Mouse (Mus musculus) C2C12 (cell line): ENCODE measurements at regions not wholly inside any gene's neighbourhood (a gene's known extent, or its start where the extent isn't known, plus 50 kb on each side); places are given as distances from the start of the nearest gene placed in this dataset.

ENCODE experiments used
- H3K27me3 ChIP-seq: one replicate; pipeline ENCODE4 v1.6.1; 2011; ENCODE audit not compliant: control insufficient read depth, insufficient read depth, insufficient read length
- H3K36me3 ChIP-seq: one replicate; pipeline ENCODE4 v1.6.1; 2011; ENCODE audit not compliant: control insufficient read depth, insufficient read depth
- H3K4me3 ChIP-seq: one replicate; pipeline ENCODE4 v1.5.1; 2011; ENCODE audit warnings: mild to moderate bottlenecking, control low read depth; ENCODE audit not compliant: poor library complexity, insufficient read depth, severe bottlenecking
- H3K79me2 ChIP-seq: one replicate; pipeline ENCODE4 v1.6.1; 2011; ENCODE audit not compliant: control insufficient read depth, insufficient read depth
- H3K79me3 ChIP-seq: one replicate; pipeline ENCODE4 v1.6.1; 2011; ENCODE audit warnings: low read depth, control low read depth
- H3ac ChIP-seq: one replicate; pipeline ENCODE3; 2011; ENCODE audit warnings: low read depth; ENCODE audit not compliant: control insufficient read depth, insufficient read length
- CEBPB ChIP-seq: IDR thresholded peaks from one replicate; pipeline ENCODE4 v1.6.1; 2011; ENCODE audit warnings: low read depth, mild to moderate bottlenecking, control low read depth, moderate library complexity
- CTCF ChIP-seq: IDR thresholded peaks from one replicate; pipeline ENCODE4 v1.5.1; 2011; ENCODE audit not compliant: control insufficient read depth, insufficient read depth, insufficient read length
- FOSL1 ChIP-seq: IDR thresholded peaks from one replicate; pipeline ENCODE4 v1.8.0; 2011; ENCODE audit warnings: mild to moderate bottlenecking, low read length; ENCODE audit not compliant: poor library complexity, insufficient read depth, severe bottlenecking
- MAX ChIP-seq: IDR thresholded peaks from one replicate; pipeline ENCODE4 v1.6.1; 2011; ENCODE audit warnings: mild to moderate bottlenecking, control low read depth
- MYOD1 ChIP-seq: IDR thresholded peaks from one replicate; pipeline ENCODE4 v1.6.1; 2011; ENCODE audit warnings: low read depth; ENCODE audit not compliant: control insufficient read depth, insufficient read length
- MYOG ChIP-seq: IDR thresholded peaks from one replicate; pipeline ENCODE4 v1.6.1; 2011; ENCODE audit not compliant: control insufficient read depth, insufficient read length; ENCODE audit errors: extremely low read depth
- USF1 ChIP-seq: IDR thresholded peaks from one replicate; pipeline ENCODE4 v1.6.1; 2011; ENCODE audit warnings: low read depth, mild to moderate bottlenecking, control low read depth, moderate library complexity

GRCm38 (mm10) chr13:71271727-71272418 is 430.3 kb upstream of the Adamts16 start:
- no peak overlapping the region for H3K4me3 ChIP-seq
- TF ChIP-seq MYOG (no peak), CEBPB (no peak), CTCF (no peak), MYOD1 (no peak), USF1 (no peak), MAX (no peak), FOSL1 (no peak)
- no peaks in the 10 kb centered on the region for H3K36me3 ChIP-seq
- no peak overlapping the region for H3ac ChIP-seq
- no peaks in the 10 kb centered on the region for H3K79me3 ChIP-seq
- H3K27me3 ChIP-seq = no peaks in the 10 kb centered on the region
- no peaks in the 10 kb centered on the region for H3K79me2 ChIP-seq

DNA sequence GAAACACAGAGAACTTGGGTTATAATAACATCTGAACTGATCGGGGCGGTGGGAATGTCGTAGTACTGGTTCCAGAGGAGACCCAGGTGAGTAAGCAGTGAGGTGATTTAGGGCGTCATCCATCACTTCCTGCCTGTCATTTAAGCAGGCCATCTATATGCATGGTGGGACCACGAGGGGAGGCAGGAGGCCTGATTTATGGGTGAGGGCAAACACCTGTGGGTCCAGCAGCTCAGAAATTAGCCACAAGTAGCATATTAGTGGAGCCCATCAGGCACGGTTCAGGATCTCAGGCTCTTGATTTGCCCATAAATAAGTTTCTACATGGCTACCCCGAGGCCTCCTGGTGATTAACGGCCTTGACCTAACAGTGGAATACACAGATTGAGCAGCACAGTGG is 428.8 kb upstream of the Adamts16 start:
- no peak overlapping the region for H3ac ChIP-seq
- no peaks in the 10 kb centered on the region for H3K27me3 ChIP-seq
- no peaks in the 10 kb centered on the region for H3K36me3 ChIP-seq
- H3K79me2 ChIP-seq = no peaks in the 10 kb centered on the region
- no peak for TF ChIP-seq CEBPB
- no peak for TF ChIP-seq MYOD1
- TF ChIP-seq MAX = no peak
- no peak for TF ChIP-seq FOSL1
- TF ChIP-seq CTCF = no peak
- TF ChIP-seq MYOG = no peak
- TF ChIP-seq USF1 = no peak
- H3K4me3 ChIP-seq = no peak overlapping the region
- H3K79me3 ChIP-seq = no peaks in the 10 kb centered on the region

DNA sequence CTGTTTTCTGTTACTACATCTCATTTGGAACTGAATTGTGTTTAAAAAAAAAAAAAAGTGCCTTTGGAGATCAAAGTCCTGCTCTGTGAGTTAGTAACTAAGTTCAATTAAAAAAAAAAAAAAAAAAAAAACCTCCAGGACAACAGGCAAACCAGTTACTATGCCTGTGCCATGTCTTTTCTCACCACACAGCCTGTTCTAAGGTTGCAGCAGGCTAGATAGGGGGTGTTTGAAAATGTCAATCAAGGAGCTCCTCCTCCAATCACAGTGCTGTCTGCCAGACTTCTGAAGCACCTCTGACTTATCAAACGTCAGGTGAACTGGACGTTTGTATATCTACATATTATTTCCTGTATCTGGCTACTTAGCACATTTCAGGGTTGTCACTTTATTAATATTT is 427.9 kb upstream of the Adamts16 start:
- H3ac ChIP-seq = no peak overlapping the region
- H3K4me3 ChIP-seq = no peak overlapping the region
- no peaks in the 10 kb centered on the region for H3K27me3 ChIP-seq
- no peaks in the 10 kb centered on the region for H3K79me3 ChIP-seq
- no peaks in the 10 kb centered on the region for H3K36me3 ChIP-seq
- TF ChIP-seq MAX = no peak
- TF ChIP-seq CTCF = no peak
- TF ChIP-seq MYOG = no peak
- TF ChIP-seq USF1 = no peak
- no peak for TF ChIP-seq CEBPB
- no peaks in the 10 kb centered on the region for H3K79me2 ChIP-seq

- Histone ChIP-seq H3K4me3 (no peak overlapping the region), H3K27me3 (no peaks in the 10 kb centered on the region), H3K79me3 (no peaks in the 10 kb centered on the region), H3K36me3 (no peaks in the 10 kb centered on the region), H3ac (no peak overlapping the region), H3K79me2 (no peaks in the 10 kb centered on the region)
- TF ChIP-seq MAX (no peak), CEBPB (no peak), MYOG (no peak), MYOD1 (no peak), CTCF (no peak), USF1 (no peak), FOSL1 (no peak)
Observed at GRCm38 (mm10) chr13:71263315-71263878, 421.8 kb upstream of the Adamts16 start.

- no peaks in the 10 kb centered on the region for H3K36me3 ChIP-seq
- TF ChIP-seq MYOD1 (no peak), CEBPB (no peak), CTCF (no peak), FOSL1 (no peak), USF1 (no peak), MAX (no peak), MYOG (no peak)
- no peaks in the 10 kb centered on the region for H3K27me3 ChIP-seq
- H3K79me3 ChIP-seq = no peaks in the 10 kb centered on the region
- H3ac ChIP-seq = no peak overlapping the region
- H3K4me3 ChIP-seq = no peak overlapping the region
- H3K79me2 ChIP-seq = no peaks in the 10 kb centered on the region
Observed at GRCm38 (mm10) chr13:71262575-71263295, 421.1 kb upstream of the Adamts16 start.

DNA sequence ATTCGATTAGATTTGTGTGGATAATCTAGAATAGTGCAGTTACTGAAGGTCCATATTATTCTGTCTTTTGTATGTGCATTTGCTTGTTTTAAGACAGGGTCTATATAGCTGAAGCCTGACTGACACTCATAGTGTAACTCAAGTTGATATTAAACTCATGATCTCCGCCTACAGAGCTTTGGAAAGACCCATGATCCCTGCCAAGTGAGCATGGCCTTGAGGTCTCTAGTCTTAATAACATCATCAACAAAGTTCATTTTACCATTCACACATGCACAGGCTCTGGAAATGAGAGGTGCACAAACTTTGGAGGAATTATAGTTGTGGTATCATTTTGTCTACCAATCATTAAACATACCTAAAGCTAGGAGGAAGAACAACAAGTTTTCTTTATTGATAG is 412.4 kb upstream of the Adamts16 start:
- H3K79me3 ChIP-seq = no peaks in the 10 kb centered on the region
- H3K4me3 ChIP-seq = no peak overlapping the region
- H3K79me2 ChIP-seq = no peaks in the 10 kb centered on the region

More for the DNA sequence above, 412.4 kb upstream of the Adamts16 start:
- Histone ChIP-seq H3K27me3 (no peaks in the 10 kb centered on the region), H3ac (no peak overlapping the region), H3K36me3 (no peaks in the 10 kb centered on the region)
- TF ChIP-seq CEBPB (no peak), MYOG (no peak), CTCF (no peak), MYOD1 (no peak), FOSL1 (no peak), MAX (no peak), USF1 (no peak)
